Mouse (Mus musculus) limb, embryonic 11.5 days (tissue): ENCODE measurements at regions not wholly inside any gene's neighbourhood (a gene's known extent, or its start where the extent isn't known, plus 50 kb on each side); places are given as distances from the start of the nearest gene placed in this dataset.

Source experiments
- ATAC-seq: fragments of 200-750 bp; cut with Nextera tagmentation; 2 replicates; pipeline ENCODE4 v1.8.0; 2017; ENCODE audit warnings: low read depth; ENCODE audit not compliant: insufficient number of reproducible peaks, low FRiP score, low TSS enrichment
- DNase-seq: peaks from one replicate; pipeline ENCODE4 v3.0.0-alpha.2; 2015; ENCODE audit warnings: low spot score
- H3K27ac ChIP-seq: fragments of 300-500 bp; sonication (generic); replicated peaks from 2 replicates; pipeline ENCODE4 v1.5.1; 2014; ENCODE audit warnings: low read depth, mild to moderate bottlenecking, low read length
- H3K27me3 ChIP-seq: fragments of 300-500 bp; sonication (generic); 2 replicates; pipeline ENCODE4 v1.6.1; 2014; ENCODE audit warnings: mild to moderate bottlenecking, low read length, mixed read lengths; ENCODE audit not compliant: control insufficient read depth, insufficient read depth
- H3K36me3 ChIP-seq: fragments of 300-500 bp; sonication (generic); 2 replicates; pipeline ENCODE4 v1.6.1; 2014; ENCODE audit warnings: mild to moderate bottlenecking, low read length, moderate library complexity, mixed read lengths; ENCODE audit not compliant: control insufficient read depth, insufficient read depth
- H3K4me1 ChIP-seq: fragments of 300-500 bp; sonication (generic); 2 replicates; pipeline ENCODE4 v1.6.1; 2014; ENCODE audit warnings: low read length, mixed read lengths; ENCODE audit not compliant: control insufficient read depth, insufficient read depth
- H3K4me2 ChIP-seq: fragments of 300-500 bp; sonication (generic); 2 replicates; pipeline ENCODE4 v1.6.1; 2014; ENCODE audit warnings: low read depth, mild to moderate bottlenecking, moderate library complexity; ENCODE audit not compliant: severe bottlenecking
- H3K4me3 ChIP-seq: fragments of 300-500 bp; sonication (generic); 2 replicates; pipeline ENCODE4 v1.5.1; 2014; ENCODE audit warnings: low read depth, low read length
- H3K9ac ChIP-seq: fragments of 300-500 bp; sonication (generic); 2 replicates; pipeline ENCODE4 v1.6.1; 2014; ENCODE audit warnings: mild to moderate bottlenecking, low read length
- H3K9me3 ChIP-seq: fragments of 300-500 bp; sonication (generic); 2 replicates; pipeline ENCODE4 v1.6.1; 2016; ENCODE audit warnings: low read length; ENCODE audit not compliant: control insufficient read depth
- WGBS: fragments of 180-500 bp; shearing (Covaris S2); extraction: QIAGEN DNeasy Blood & Tissue Kit; methylation state at CpG from one replicate; pipeline ENCODE4 v1.1.7; 2014; 5-methylcytosine and 5-hydroxymethylcytosine counted together

DNA sequence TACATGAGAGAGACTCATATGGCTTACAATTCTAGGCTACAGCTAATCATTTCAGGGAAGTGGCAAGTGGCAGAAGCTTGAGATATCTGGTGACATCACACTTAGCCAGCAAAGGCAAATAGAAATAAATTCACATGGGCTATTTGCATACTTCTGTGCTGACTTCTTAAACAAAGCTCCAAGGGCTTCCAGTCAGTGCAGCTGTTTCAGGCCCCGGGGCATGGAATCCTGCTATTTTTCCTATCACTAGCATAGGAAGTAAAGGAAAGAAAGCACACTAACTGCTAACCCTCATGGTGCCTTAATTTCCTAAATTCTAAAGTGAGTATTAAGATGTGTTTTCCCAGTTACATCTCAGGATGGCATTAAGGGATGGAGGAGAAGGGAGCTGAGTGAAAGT, 140.6 kb upstream of the Marcks start:
- no peaks in the 10 kb centered on the region for H3K27me3 ChIP-seq
- H3K36me3 ChIP-seq, result no peaks in the 10 kb centered on the region
- DNase-seq (no peak), ATAC-seq (no peak)
- no peaks in the 10 kb centered on the region for H3K9me3 ChIP-seq
- no peaks in the 10 kb centered on the region for H3K4me1 ChIP-seq
- H3K27ac ChIP-seq, result no peak overlapping the region
- no peak overlapping the region for H3K4me2 ChIP-seq
- H3K9ac ChIP-seq, result no peak overlapping the region
- H3K4me3 ChIP-seq, result no peak overlapping the region
- 83% methylated on average over 1 of the region's 1 CpGs for WGBS

DNA sequence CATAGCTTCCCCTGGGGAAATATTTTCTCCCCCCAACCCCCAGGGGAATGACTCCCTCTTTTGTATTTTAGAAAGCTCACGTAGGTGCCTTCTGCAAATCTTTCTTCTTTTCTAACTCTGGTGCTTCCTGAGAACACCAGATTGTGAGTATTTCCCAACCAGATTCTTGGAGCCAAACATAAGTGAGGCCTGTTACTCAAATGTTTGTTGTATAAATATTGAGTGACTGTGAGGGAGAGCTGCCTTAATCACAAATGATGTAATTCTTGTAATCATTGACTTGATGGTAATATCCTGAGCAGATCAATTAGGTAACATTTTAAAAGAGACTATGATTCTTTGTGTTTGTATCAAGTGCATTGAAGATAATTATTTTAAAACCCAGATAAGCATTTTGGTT, 137.1 kb upstream of the Marcks start:
- no peaks in the 10 kb centered on the region for H3K36me3 ChIP-seq
- WGBS, result 91% methylated on average over 1 of the region's 1 CpGs
- no peak overlapping the region for H3K4me3 ChIP-seq
- no peak overlapping the region for H3K27ac ChIP-seq
- DNase-seq (no peak), ATAC-seq (no peak)
- H3K27me3 ChIP-seq, result no peaks in the 10 kb centered on the region
- no peaks in the 10 kb centered on the region for H3K4me1 ChIP-seq
- no peak overlapping the region for H3K9ac ChIP-seq
- no peak overlapping the region for H3K4me2 ChIP-seq
- H3K9me3 ChIP-seq, result no peaks in the 10 kb centered on the region

DNA sequence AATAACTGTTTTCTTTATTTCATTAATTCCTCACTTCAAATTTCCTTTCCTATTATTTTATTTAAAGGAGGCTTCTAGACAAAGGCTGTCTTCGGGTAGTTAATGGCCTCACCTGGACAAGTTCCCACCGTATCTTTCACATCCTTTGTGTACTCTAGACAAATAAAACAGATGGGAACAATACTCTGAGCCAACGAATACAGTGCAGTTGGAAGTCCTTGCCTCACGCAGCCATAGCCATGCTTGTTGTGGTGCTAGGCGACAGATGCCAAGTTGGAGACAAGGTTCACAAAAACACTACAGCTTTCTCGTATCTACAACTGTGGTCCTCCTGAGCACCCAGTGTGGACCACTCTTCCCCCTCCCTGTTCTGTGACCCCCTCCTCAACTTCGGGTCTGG, 136.6 kb upstream of the Marcks start:
- no peak for ATAC-seq
- H3K4me2 ChIP-seq, result no peak overlapping the region
- H3K27me3 ChIP-seq, result no peaks in the 10 kb centered on the region
- H3K36me3 ChIP-seq, result no peaks in the 10 kb centered on the region
- 88% methylated on average over 7 of the region's 7 CpGs for WGBS
- no peak overlapping the region for H3K4me3 ChIP-seq
- no peaks in the 10 kb centered on the region for H3K9me3 ChIP-seq
- no peaks in the 10 kb centered on the region for H3K4me1 ChIP-seq
- no peak for DNase-seq
- H3K9ac ChIP-seq, result no peak overlapping the region
- H3K27ac ChIP-seq, result no peak overlapping the region

DNA sequence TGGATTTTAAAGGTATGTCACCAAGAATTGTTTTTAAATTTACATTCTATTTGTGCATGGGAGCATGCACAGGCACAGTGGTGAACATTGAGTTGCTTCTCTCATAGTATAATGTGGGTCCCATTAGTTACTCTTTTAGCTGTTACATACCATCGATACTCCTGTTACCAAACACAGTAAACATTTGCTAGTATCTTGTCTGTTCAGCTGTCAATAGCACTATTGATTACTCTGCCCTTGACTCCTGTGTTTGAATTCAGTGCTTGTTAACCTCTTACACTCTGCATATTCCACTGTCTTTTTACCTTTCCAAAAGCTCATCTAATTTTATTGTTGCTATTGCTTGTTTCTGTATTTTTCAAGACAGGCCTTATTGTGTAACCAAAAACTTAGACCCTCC, 133.2 kb upstream of the Marcks start:
- no peaks in the 10 kb centered on the region for H3K36me3 ChIP-seq
- no peaks in the 10 kb centered on the region for H3K27me3 ChIP-seq
- no peak overlapping the region for H3K9ac ChIP-seq
- no peaks in the 10 kb centered on the region for H3K4me1 ChIP-seq
- no peaks in the 10 kb centered on the region for H3K9me3 ChIP-seq
- H3K27ac ChIP-seq, result no peak overlapping the region
- ATAC-seq (no peak), DNase-seq (no peak)
- 92% methylated on average over 1 of the region's 1 CpGs for WGBS
- no peak overlapping the region for H3K4me3 ChIP-seq
- H3K4me2 ChIP-seq, result no peak overlapping the region

DNA sequence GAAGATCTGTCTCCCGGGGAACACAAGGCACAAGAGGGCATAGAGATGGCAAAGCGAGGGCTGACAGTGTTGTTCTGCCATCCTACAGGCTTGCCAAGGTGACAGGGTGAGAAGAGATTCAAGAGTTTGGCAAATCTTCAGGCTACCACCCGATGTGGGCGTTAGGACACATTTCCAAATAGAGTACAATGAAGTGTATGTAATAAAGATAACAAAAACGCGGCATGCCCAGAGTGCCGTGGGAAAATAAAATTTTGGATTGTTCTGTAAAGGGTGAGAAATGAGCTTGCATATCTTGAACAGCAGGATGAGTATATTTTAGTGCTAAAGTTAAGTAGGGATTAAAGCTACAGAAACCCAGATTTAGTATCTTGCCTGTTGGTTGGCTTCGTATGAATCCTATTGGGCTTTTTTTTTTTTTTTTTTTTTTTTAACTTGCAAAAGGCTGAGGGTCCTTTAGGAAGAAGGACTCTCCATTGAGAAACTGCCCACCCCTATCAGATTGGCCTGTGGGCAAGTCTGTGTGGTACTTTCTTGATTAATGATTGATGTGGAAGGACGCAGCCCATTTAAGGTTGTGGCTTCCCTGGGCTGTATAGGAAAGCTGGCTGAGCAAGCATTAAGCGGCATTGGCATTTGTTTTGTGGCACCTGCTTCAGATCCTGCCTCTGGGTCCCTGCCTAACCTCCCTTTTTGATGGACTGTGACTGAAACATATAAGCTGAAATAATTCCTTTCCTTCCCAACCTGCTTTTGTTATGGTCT, 131.7 kb upstream of the Marcks start:
- DNase-seq (no peak), ATAC-seq (no peak)
- Histone ChIP-seq H3K27me3 (no peaks in the 10 kb centered on the region), H3K9ac (no peak overlapping the region), H3K36me3 (no peaks in the 10 kb centered on the region), H3K4me3 (no peak overlapping the region), H3K4me2 (no peak overlapping the region), H3K9me3 (no peaks in the 10 kb centered on the region), H3K4me1 (no peaks in the 10 kb centered on the region), H3K27ac (no peak overlapping the region)
- WGBS, result 87% methylated on average over 10 of the region's 10 CpGs

DNA sequence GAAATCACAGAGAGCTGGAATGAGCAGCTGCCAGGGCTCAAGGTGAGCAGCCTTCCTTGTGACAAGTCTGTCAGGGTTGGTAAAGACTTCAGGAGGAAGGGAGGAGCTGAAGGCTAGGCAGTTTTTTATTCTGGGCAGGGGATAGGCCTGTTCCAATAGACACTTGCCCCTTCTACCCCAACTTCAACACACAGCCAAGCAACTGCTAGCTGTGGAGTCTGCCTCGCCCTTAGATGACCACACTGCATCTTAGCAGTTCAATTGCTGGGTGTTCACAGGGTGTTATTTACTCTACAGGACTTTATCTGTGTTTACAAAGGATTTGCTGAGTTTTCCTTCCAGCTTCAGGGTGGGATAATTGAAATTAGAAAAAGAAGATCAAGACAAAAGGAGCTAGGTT, 128.2 kb upstream of the Marcks start:
- Histone ChIP-seq H3K4me2 (no peak overlapping the region), H3K9ac (no peak overlapping the region), H3K27ac (no peak overlapping the region), H3K27me3 (no peaks in the 10 kb centered on the region), H3K4me1 (no peaks in the 10 kb centered on the region), H3K9me3 (no peaks in the 10 kb centered on the region), H3K4me3 (no peak overlapping the region), H3K36me3 (no peaks in the 10 kb centered on the region)
- no peak for DNase-seq
- WGBS, result 44% methylated on average over 1 of the region's 1 CpGs
- no peak for ATAC-seq

DNA sequence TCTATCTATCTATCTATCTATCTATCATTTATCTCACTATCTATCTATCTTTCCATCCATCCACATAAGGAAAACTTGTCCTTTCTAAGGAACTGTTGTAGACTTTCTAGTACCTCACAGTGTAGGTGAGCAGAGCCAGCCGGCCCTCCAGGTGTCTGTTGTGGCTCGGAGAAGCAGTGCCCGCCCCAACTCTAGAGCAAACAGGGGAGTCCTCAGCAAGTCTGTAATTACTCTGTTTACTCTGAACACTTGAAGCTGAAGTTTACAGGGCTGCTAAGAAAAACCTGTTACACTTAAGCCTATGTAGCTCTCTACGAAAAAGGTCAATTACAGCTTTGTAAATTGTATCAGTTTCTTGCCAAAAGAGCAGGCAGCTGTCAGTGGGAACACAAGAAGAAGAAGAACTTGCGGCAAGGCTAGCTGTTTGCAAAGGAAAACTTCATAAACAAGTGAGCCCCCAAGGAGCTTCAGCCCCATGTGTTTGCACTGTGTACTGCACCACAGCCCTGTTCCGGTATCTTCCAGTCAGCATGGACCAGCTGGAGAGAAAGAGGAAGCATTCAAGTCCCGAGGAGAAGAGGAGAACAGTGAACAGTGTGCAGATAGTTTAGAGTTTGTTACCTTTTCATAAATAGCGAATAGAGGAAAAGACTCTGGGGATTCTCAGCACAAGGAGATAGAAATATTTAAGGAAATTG, 122.2 kb upstream of the Marcks start:
- H3K27me3 ChIP-seq, result no peaks in the 10 kb centered on the region
- no peak overlapping the region for H3K27ac ChIP-seq
- H3K36me3 ChIP-seq, result no peaks in the 10 kb centered on the region
- H3K4me2 ChIP-seq, result no peak overlapping the region
- no peaks in the 10 kb centered on the region for H3K9me3 ChIP-seq
- ATAC-seq (no peak), DNase-seq (no peak)
- H3K4me1 ChIP-seq, result no peaks in the 10 kb centered on the region
- 76% methylated on average over 8 of the region's 8 CpGs for WGBS
- H3K9ac ChIP-seq, result no peak overlapping the region
- no peak overlapping the region for H3K4me3 ChIP-seq

DNA sequence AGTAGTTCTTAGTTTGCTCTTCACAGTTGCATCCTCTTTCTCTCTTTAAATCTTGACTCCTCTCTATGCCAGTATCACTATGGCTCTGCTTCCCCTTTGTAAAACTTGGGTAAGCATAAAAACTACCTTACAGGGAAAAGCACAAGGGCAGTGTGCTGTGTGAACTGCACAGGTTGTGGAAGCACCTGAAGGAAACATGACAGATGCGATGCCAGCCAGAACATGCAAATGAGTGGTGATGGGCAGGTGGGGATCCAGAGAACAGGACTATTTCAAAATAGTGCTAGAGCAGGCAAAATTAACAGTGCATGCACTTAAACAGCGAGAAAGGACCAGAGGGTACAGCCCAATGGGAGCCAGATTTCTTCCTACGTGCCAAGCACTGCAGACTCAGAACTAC, 120.5 kb upstream of the Marcks start:
- no peak for DNase-seq
- WGBS, result 87% methylated on average over 3 of the region's 3 CpGs
- Histone ChIP-seq H3K27ac (no peak overlapping the region), H3K4me3 (no peak overlapping the region), H3K4me2 (no peak overlapping the region), H3K27me3 (no peaks in the 10 kb centered on the region), H3K9me3 (no peaks in the 10 kb centered on the region), H3K36me3 (no peaks in the 10 kb centered on the region), H3K4me1 (no peaks in the 10 kb centered on the region), H3K9ac (no peak overlapping the region)
- no peak for ATAC-seq
